Mouse (Mus musculus): ENCODE measurements at regions not wholly inside any gene's neighbourhood (a gene's known extent, or its start where the extent isn't known, plus 50 kb on each side); places are given as distances from the start of the nearest gene placed in this dataset.

- no peak for TF ChIP-seq POLR2A (IDR thresholded peaks at IDR 0.05; ENCODE audit: insufficient read depth, low read depth, low read length)
- no peak for TF ChIP-seq CTCF (IDR thresholded peaks at IDR 0.05; ENCODE audit: insufficient read depth, low read depth, low read length)
Observed at GRCm38 (mm10) chr9:34382208-34382607, 103.5 kb upstream of the Kirrel3 start.

Measured in olfactory bulb, adult 2 months (tissue).